8 mouse cellular contexts compared by ENCODE assay signal in the genomic region with DNA sequence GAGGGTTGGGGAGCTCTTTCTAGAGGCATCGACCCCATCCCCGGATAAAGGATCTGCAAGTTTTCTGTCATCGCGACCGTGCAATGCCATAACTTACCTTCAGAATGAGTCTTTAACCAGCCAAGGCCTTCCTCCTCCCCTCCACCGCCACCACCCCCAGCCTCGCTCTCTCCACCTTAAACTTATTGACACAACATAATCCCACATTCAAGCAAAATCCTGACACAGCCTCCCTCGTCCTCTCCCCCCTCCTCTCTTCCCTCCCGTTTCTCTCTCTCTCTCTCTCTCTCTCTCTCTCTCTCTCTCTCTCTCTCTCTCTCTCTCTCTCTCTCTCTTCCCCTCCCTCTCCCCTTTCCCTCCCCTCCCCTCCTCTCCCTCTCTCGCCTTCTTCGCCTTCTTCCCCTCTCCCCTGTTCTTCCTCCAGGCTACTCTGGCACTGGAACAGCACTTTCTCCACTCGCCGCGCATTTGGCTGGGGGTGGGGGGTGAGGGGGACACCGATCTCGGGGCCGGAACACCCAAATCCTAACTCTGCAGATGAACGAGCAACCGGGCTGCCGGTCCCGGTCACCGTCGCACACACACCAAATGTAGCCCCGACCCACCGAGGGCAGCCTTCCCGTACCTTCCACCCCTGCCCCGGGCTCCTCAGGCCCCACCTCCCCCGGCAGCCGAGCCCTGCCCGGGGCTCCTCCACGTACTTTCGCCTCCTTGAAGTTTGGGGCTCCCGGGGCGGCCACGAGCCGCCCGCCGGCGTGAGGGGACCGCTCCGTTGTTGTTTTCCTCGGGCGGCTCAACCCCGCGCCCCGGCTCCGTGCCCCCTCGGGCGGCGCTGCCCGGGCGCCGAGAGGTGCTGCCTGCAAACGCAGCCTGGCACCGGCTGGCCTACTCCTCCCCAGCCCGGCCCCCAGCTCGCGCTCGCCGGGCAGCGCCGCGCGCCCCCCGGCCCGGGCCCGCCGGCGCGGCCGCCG. TPM values are rescaled to one million over a fixed set of nuclear protein-coding genes. Genes with fewer than 3 reads are reported as not detected.
A peak's percentile ranks its signal among the peaks of the same experiment; 100 is the strongest.
DNase-seq lines count a peak whose midpoint lies in the region; ATAC-seq and TF ChIP-seq lines count a peak whose summit lies in the region.

No protein-coding gene starts in this region.

- no peaks in the 10 kb centered on the region for H3K36me3 ChIP-seq in intestine, postnatal 0 days (ENCODE audit: control insufficient read depth, insufficient read depth)
- H3K36me3 ChIP-seq in limb, embryonic 15.5 days: no peaks in the 10 kb centered on the region
- H3K36me3 ChIP-seq in midbrain, embryonic 15.5 days (replicated peaks): no peaks in the 10 kb centered on the region

- H3K4me1 ChIP-seq in intestine, postnatal 0 days (replicated peaks; ENCODE audit: control insufficient read depth, insufficient read depth, low read length): no peaks in the 10 kb centered on the region
- H3K4me1 ChIP-seq in limb, embryonic 15.5 days: peaks cover 12% of the 10 kb centered on the region
- peaks cover 10% of the 10 kb centered on the region for H3K4me1 ChIP-seq in midbrain, embryonic 15.5 days

- peak overlapping the region; percentile 91 for H3K4me3 ChIP-seq in intestine, postnatal 0 days (ENCODE audit: low read depth, low read length)
- H3K4me3 ChIP-seq in limb, embryonic 15.5 days: peak overlapping the region; percentile 92
- H3K4me3 ChIP-seq in midbrain, embryonic 15.5 days: peak overlapping the region; percentile 86

- peak overlapping the region; percentile 83 for H3K9ac ChIP-seq in intestine, postnatal 0 days (ENCODE audit: low read depth, low read length)
- H3K9ac ChIP-seq in limb, embryonic 15.5 days: peak overlapping the region; percentile 95
- H3K9ac ChIP-seq in midbrain, embryonic 15.5 days: peak overlapping the region; percentile 79

- no peaks in the 10 kb centered on the region for H3K27me3 ChIP-seq in intestine, postnatal 0 days (replicated peaks; ENCODE audit: control insufficient read depth, insufficient read depth, low read length)
- H3K27me3 ChIP-seq in limb, embryonic 15.5 days: no peaks in the 10 kb centered on the region
- H3K27me3 ChIP-seq in midbrain, embryonic 15.5 days (replicated peaks): no peaks in the 10 kb centered on the region

- no peaks in the 10 kb centered on the region for H3K9me3 ChIP-seq in intestine, postnatal 0 days (ENCODE audit: control insufficient read depth)
- no peaks in the 10 kb centered on the region for H3K9me3 ChIP-seq in limb, embryonic 15.5 days
- no peaks in the 10 kb centered on the region for H3K9me3 ChIP-seq in midbrain, embryonic 15.5 days

- WGBS in intestine, postnatal 0 days: 1% methylated on average over 67 of the region's 72 CpGs
- WGBS in limb, embryonic 15.5 days: under 1% methylated on average over 68 of the region's 72 CpGs
- WGBS in midbrain, embryonic 15.5 days: under 1% methylated on average over 72 of the region's 72 CpGs

- peak overlapping the region; percentile 100 for H3K4me2 ChIP-seq in intestine, postnatal 0 days (replicated peaks; ENCODE audit: low read depth)
- peak overlapping the region; percentile 96 for H3K4me2 ChIP-seq in limb, embryonic 15.5 days
- H3K4me2 ChIP-seq in midbrain, embryonic 15.5 days: peak overlapping the region; percentile 99

- peak overlapping the region; percentile 98 for H3K27ac ChIP-seq in intestine, postnatal 0 days (ENCODE audit: low read depth, low read length)
- H3K27ac ChIP-seq in limb, embryonic 15.5 days: peak overlapping the region; percentile 99
- peak overlapping the region; percentile 94 for H3K27ac ChIP-seq in midbrain, embryonic 15.5 days

- no peak for TF ChIP-seq CTCF in intestine, postnatal 0 days (IDR thresholded peaks at IDR 0.05; ENCODE audit: low read depth)

- peak; percentile 12 for ATAC-seq in granulocyte monocyte progenitor cell, adult 5-6 weeks (replicated peaks; ENCODE audit: poor library complexity, severe bottlenecking)
- ATAC-seq in intestine, postnatal 0 days: peak; percentile 67
- ATAC-seq in limb, embryonic 15.5 days (ENCODE audit: insufficient number of reproducible peaks, low FRiP score, low TSS enrichment, low read depth): peak; percentile 59; the same call in 1 of the 2 replicates
- peak; percentile 70 for ATAC-seq in midbrain, embryonic 15.5 days (replicated peaks)

- DNase-seq in urinary bladder, adult 18-20 months (ENCODE audit: low spot score in 2 of 2): peak; percentile 28 to 70
- DNase-seq in urinary bladder, postnatal 10 days (ENCODE audit: low spot score): no peak
- DNase-seq in embryo, embryonic 10.5 days (ENCODE audit: low spot score): peak; percentile 67
- DNase-seq in spleen, postnatal 10 days (ENCODE audit: low spot score in 2 of 2): peak; percentile 64 to 72

RNA-seq across cellular contexts. Expression of a gene that starts 0.9 kb away (rescaled TPM):
- 22.8 and 29.6 TPM in 2 replicates for total RNA-seq in granulocyte monocyte progenitor cell, adult 5-6 weeks (2014; fragmentation: Nextera tagmentation)
- 30.9 and 33.7 TPM in 2 replicates for total RNA-seq in granulocyte monocyte progenitor cell, adult 5-6 weeks (2017)
- 14.6 and 17.8 TPM in 2 replicates for polyA plus RNA-seq in intestine, postnatal 0 days (2015; fragmentation: Nextera tagmentation; extraction: Ambion mirVana)
- polyA plus RNA-seq in limb, embryonic 15.5 days (2015; fragmentation: Nextera tagmentation; extraction: Ambion mirVana): 40.5 and 43.0 TPM in 2 replicates
- 19.0 and 19.8 TPM in 2 replicates for polyA plus RNA-seq in midbrain, embryonic 15.5 days (2015; fragmentation: Nextera tagmentation; extraction: Ambion mirVana)

Comparison
In these comparisons a context has a peak if more than half of its experiments do, and no peak if none do; other contexts are left out.
1. ATAC-seq: peak in every context shown above with its lines; median percentile 70 in midbrain, embryonic 15.5 days; 67 in intestine, postnatal 0 days; 59 in limb, embryonic 15.5 days; 12 in granulocyte monocyte progenitor cell, adult 5-6 weeks.